Mouse (Mus musculus): ENCODE measurements around the gene Tirap.
"Not testable (repeated sequence)": the region's sequence is repeated elsewhere in the genome, so short reads cannot be mapped to it uniquely, and the experiment has no call there.

The Tirap gene

DNA sequence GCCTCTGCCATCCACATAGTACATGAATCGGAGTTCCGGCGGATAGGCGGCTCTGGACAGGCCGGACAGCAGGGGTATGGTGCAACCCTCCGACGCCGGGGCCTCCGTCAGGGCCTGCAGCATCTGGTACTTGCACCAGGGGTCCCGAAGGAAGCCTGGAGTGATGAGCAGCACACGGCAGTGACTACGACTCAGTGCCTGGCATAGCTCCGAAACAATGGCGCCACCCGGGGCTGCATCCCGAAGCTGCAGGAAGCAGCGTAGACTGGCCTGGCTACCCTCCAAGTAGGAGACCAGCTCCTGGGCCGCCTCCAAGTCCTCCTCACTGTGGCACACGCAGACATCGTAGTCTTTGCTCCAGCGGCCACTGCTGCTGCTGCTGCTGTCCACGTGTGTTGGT lies 11.4 kb downstream of the Tirap start:
- peak in 1 of 2 experiments; percentile 25 for DNase-seq (ENCODE audit: low spot score in 2 of 2)

DNA sequence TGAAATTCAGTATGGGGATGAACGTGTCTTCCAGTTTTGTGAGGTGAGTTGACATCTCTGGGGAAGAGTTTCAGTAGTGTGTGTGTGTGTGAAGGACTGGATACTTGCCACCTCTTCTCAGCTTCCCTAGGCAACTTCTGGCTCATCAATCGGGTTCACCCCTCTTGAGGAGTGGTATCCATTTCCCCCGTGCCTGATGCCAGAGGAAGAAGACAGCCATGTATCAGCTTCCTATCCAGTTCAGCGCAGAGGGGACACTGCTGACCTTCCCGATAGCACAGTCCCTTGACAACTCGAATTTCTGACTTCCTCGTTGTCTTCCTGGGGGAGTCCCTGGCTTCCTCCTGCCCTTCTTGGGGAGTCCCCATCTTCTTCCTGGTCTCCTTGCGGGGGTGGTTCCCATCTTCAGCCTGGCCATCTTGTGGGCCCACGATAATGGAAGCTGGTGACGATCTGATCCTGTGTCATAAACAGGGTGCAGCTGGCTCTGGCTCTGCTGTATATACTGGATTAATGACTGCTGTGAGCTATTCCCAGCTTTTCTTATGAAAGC lies 12.7 kb downstream of the Tirap start:
- no peak for DNase-seq (ENCODE audit: low spot score in 2 of 2)

DNA sequence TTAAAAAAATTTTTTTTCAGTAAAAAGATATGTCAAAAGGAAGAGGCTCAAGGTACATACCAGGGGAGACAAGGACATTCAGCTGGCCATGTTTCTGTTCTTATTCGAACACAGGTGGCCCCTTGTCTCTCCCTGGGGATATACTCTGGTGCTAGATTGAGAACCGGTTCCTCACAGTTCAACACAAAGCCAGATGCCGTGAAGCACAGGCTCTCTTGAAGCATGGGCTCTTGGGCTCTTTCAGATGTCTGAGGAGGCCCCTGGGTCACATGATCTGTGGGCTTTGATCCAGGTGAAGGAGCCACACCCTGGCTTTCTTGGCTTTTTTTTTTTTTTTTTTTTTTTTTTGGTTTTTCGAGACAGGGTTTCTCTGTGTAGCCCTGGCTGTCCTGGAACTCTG lies 13.7 kb downstream of the Tirap start:
- no peak for DNase-seq (ENCODE audit: low spot score in 2 of 2)

DNA sequence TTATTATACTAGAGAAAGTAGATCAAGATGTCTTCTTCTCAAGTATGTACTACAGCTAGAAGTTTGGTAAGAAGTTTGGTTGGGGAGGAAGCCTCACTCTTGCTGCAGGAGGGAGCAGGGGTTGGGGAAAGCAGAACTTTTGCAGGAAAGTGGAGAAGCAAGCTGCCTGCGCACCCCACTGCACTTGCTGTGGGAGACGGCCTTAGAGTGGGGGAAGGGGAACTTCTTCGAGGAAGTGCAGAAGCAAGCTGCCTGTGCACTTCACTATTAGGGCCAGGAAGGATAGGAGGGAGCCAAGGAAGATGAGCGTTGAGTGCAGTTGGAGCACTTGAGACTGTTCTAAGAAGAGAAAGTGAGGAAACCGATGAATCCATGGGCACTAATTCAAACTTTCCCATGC lies 16.7 kb downstream of the Tirap start:
- no peak for DNase-seq (ENCODE audit: low spot score in 2 of 2)

DNA sequence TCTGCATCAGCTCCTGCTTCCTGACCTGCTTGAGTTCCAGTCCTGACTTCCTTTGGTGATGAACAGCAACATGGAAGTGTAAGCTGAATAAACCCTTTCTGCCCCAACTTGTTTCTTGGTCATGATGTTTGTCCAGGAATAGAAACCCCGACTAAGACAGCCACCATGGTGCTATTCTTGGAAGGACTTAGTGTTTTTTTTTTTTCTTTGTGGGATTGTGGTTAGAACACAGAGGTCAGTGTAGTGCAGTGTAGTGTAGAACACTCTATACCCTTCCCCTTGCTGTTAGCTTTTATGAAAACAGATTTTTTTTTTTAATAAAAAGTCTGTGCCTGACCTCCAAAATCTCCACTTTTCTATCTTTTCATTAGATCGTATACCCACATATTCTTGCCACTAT lies 17.3 kb downstream of the Tirap start:
- DNase-seq (ENCODE audit: low spot score in 2 of 2) = no peak

DNA sequence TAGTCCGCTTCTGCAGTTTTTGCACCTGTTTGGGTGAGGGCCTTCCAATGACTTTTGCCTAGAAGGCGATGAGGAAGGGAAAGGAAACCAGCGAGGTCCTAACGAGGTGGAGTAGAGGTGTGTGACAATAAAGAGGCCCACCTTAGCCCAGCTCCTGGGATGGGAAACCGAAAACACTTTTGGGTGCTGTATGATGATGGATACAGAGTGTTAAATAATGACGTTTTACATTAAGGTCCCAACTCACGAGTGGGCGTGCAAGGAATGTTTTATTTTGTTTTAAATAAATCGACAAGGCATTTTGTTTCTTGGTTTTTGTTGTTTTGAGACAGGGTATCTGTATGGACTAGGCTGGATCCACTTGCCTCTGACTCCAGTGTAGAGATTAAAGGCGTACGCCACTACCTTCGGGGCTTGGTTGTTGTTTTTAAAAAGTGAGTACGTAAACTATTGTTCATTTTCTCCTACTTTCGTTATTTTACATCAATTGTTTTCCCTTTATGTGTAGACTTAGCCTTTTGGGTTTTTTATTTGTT lies 23.9 kb downstream of the Tirap start:
- DNase-seq (ENCODE audit: low spot score in 2 of 2) = no peak

DNA sequence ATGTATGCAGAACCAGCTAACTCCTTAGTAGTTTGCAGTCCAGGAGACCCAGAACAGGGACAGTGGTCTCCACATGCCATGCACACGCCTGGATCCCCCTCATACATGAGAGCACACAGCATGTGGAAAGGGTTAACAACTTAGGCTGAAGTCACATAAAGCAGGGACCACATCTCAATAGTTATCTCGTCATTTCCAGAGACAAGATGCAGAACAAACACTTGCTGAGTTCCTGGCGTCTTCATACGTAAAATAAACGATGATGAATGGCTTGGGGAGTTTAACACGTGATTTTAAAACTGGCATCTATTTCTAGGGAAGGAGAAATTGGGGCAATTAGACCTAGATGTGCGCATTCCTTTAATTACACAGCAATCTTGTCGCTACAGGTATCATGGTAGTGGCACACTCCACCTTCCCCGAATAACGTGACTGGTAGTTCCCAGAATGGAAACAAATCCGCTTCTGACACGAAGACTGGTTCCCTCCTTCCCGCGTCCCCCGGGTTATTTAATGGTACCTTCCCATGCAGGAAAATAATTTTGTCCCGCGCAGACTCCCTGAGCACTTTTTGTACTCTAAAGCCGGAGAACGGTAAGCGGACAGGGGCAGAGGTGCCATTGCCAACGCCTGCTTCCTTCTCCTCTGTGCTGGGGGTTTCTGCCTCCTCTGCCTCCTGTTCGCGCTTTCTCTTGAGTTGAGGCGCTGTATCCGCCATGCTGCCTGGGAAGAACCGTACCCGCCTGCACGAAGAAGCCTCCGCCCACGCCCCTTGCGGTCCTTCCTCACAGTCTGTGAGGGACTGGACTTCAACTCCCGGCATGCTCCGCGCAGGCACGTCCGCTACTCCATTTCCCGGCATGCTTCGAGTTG lies 24.6 kb downstream of the Tirap start, which contains the start of gene Dcps:
Dcps (minus strand) TSS at position 811 of the 873 bp plus-strand sequence.
- DNase-seq (ENCODE audit: low spot score in 2 of 2) = peak; percentile 93 to 96

GRCm38 (mm10) chr9:35173331-35173730 lies 26.8 kb downstream of the Tirap start:
- DNase-seq (ENCODE audit: low spot score in 2 of 2) = no peak

DNA sequence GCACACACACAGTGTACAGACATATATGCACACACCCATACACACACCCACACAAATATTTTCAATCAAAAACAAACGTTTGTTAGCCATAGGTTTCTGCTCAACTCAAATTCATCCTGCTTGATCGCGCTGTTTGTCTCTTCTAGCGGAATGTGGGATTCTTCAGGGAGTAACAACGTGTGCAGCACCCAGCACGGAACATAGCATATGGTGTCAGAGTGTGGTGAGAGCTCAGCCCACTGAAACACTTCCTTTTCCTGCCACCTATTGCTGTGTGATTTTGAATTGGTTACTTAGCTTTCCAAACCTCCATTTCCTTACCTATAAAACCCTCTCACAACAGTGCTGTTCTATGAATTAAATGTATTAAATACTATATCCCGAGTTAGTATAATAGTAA lies 30.0 kb downstream of the Tirap start:
- DNase-seq (ENCODE audit: low spot score in 2 of 2) = no peak

GRCm38 (mm10) chr9:35166798-35167635 lies 33.1 kb downstream of the Tirap start:
- DNase-seq (ENCODE audit: low spot score in 2 of 2) = no peak

DNA sequence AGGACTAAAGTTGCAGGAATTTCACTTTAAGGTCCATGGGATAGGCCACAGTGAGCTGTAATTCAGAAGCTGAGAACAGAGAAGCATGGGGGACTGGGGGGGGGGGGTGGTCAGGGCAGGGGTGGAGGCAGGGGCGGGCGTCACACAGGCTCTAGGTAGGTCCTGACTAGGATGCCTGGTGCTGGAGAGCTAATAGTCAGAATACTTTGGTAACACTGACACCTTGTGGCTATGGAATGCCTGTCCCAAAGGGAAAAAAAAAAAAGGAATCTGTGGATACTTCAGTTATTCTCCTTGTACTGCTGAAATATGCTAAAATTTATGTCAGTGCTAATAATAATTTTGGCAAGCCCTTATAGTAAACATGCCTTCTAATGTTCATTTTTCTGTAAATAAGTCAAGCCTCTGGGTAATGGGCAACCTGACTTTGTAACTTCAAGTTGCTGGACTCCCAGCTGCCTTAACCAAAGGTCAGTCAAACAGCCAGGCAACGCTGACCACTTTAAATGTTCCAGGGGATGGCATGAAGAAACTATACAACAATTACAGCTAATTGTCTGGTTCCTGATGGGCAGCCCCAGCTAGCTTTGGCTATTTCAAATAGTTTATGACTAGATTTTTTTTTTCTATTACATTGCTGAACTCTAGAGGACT lies 33.8 kb downstream of the Tirap start:
- DNase-seq (ENCODE audit: low spot score in 2 of 2) = no peak

DNA sequence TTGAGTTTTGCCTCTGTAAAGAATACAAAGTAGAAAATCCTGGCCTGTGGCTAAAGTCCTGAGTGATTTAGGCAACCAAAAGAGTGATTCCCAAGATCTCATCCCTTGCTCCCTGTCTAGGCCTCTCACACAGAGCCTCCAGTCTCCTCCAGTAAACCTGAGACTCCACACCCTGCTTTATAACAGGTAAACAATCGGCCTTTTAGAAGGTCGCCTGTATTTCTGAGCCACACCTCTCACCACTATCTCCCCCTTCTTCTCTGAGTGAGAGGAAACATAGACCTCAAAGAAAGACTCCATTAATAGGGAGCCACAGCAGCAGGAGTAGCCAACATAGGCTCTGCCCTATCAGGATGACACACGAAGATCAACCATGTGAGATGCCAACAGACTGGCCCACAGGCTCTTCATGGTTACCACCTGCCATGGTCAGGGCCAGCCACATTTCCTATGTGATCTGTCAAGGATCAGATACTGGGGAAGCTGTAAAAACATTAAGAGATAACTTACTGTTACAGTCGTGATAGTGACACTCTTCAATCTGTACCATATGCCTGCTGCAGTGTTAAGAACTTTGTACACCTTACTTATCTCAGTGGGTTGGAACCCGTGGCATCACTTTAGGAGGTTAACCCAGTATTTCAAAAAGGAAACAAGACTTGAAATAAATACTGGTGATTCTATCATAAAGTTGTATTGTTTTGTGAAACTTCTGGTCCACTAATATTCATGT lies 35.8 kb downstream of the Tirap start:
- DNase-seq (ENCODE audit: low spot score in 2 of 2) = no peak

- no peak for DNase-seq (ENCODE audit: low spot score in 2 of 2)
Observed at GRCm38 (mm10) chr9:35163011-35163690, 36.9 kb downstream of the Tirap start.

DNA sequence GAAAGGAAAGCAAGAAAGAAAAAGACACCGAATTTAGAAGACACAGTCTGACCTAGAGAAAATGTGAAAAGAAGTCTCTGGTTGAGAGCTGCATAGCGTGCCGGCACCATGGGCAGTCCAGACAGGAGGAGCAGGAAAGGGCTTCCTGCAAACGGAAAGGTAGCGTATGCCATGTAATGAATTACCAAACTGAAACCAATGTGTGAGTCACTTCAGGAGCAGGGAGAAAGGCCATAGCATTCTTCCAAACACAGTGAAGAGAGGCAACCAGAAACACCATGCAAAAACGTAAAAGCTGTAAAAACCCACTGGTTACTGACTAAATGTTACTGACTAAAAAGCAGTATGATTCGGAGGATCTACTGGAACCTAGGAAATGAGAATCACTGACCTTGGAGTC lies 38.4 kb downstream of the Tirap start:
- no peak for DNase-seq (ENCODE audit: low spot score in 2 of 2)

DNA sequence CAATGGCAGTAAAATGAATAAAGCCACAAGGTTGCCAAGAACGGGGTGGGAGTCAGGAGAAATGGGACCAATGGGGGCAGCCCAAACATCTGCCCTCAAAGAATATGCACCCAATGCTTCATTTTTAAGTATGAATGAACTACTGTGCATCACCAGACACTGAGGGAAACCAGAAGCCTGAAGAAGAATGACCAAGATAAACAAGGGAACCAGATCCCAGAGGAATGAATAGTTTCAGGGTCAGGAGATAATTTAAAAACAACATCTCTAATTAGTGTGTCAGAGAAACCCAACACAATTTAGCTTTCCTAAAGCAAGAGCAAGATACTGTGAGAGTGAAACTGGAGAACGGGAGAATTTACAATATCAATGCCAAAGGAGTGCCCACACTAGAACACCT lies 39.4 kb downstream of the Tirap start:
- no peak for DNase-seq (ENCODE audit: low spot score in 2 of 2)

DNA sequence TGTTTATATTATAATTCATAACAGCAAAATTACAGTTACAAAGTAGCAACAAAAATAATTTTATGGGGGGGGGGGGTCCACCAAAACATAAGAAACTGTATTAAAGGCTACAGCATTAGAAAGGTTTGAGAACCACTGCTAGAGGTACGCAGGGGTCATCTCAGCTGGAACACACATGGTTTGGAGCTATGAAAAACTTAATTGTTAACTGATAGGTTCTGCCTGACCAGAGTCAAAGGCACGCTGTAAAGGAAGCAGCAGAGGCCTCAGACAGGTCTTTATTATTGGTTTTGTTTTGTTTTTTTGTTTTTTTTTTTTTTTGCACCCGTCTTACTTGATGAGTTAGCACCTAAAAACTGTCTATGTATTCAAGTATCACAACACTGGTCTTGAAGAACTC lies 41.6 kb downstream of the Tirap start:
- no peak for DNase-seq (ENCODE audit: low spot score in 2 of 2)

DNA sequence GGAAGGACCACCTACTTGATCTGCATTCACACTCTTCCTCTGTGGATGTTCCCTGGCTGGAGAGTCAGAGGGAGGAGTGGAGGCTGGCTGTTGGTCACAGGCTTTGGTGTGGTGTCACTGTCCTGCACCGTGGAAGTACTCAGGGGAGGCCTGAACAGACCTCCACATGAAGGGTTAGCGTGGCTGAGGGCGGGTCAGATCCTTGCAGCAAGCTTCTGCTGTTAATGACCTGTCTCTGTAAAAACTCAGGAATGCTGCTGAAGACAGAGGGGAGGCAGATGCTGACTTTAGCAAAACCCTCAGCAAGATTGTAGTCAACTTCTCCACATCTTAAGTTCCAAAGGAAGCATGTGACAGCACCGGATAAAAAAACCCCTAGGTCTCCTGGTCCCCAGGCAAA lies 43.2 kb downstream of the Tirap start:
- no peak for DNase-seq (ENCODE audit: low spot score in 2 of 2)

- DNase-seq (ENCODE audit: low spot score in 2 of 2) = no peak
Observed at GRCm38 (mm10) chr9:35156002-35156710, 43.9 kb downstream of the Tirap start.

DNA sequence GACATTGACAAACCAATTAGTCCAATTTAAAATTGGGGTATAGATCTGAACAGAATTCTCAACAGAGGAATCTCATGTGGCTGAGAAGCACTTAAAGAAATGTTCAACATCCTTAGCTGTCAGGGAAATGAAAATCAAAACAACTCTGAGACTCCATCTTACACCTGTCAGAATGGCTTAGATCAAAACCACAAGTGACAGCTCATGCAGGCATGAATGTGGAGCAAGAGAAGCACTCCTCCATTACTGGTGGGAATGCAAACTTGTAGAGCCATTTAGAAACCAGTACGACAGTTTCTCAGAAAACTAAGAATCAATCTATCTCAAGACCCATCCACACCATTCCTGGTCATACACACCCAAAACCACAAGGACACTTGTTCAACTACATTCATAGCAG lies 47.2 kb downstream of the Tirap start:
- no peak for DNase-seq (ENCODE audit: low spot score in 2 of 2)

DNA sequence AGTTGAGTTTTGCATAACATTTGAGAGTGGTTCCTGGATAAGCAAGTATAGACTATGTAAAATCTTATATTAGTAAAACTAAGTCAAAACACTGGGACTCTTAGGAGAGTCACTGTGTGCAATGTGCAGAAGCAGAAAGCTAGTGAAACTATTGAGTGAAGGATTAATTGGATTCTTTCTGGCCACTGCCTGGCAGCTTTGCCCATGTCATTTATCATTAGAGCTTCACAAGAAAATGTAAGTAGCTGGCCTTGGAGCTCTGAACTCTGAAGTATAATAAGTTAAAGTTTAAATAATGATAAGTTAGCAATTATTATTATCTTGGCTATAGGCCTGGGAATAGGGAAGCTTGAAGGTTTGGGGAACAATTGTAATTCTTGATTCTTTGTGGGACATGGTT lies 51.3 kb downstream of the Tirap start:
- DNase-seq (ENCODE audit: low spot score in 2 of 2) = not testable (repeated sequence)
